Mouse (Mus musculus): ENCODE data around the gene Cd180. TPM values are rescaled to one million over a fixed set of nuclear protein-coding genes. Genes with fewer than 3 reads are reported as not detected.

Gene Cd180
- 1.0 and 1.2 TPM in 2 replicates for polyA plus RNA-seq (2016; fragmentation: Nextera tagmentation; extraction: Ambion mirVana)

DNA sequence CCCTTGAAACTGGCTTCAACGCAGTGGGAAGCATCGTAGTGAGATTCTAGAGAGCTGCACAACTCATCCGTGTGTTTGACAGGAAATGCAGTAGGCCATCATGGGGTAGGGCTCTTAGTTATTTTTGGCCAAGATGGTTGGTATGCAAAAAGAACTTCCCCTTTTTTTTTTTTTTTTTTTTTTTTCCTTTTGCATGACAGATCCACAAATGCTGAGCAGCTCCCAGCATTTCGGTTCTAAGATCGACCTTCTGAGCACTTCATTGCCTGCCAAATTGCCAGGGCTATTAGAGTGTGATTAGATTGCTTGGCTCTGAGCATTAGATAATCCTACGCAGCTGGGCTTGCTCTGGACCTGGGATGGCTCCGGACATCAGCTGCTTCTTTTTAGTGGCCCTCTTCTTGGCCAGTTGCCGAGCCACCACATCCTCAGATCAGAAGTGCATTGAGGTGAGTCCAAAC, at the start of gene Cd180:
Gene Cd180, plus strand, starts transcription at position 218 of the 461 bp plus-strand sequence.
- H3K27me3 ChIP-seq (replicated peaks) = no peaks in the 10 kb centered on the region
- H3K4me3 ChIP-seq = peak within 1 kb of the TSS; percentile 7; the same call in 1 of the 2 replicates
- no peaks in the 10 kb centered on the region for H3K36me3 ChIP-seq
- no peaks in the 10 kb centered on the region for H3K9me3 ChIP-seq (replicated peaks)
- peak within 1 kb of the TSS; percentile 20 for H3K4me2 ChIP-seq
- 0 out of 2 replicates have a peak, but pooled peaks cover 12% of the 10 kb centered on the region for H3K4me1 ChIP-seq
- H3K27ac ChIP-seq = peak within 1 kb of the TSS; percentile 43; the same call in 1 of the 2 replicates
- no peak within 1 kb of the TSS for H3K9ac ChIP-seq
- ATAC-seq = no peak
- WGBS (ENCODE audit: insufficient replicate concordance) = 25% methylated on average over 8 of the region's 8 CpGs

DNA sequence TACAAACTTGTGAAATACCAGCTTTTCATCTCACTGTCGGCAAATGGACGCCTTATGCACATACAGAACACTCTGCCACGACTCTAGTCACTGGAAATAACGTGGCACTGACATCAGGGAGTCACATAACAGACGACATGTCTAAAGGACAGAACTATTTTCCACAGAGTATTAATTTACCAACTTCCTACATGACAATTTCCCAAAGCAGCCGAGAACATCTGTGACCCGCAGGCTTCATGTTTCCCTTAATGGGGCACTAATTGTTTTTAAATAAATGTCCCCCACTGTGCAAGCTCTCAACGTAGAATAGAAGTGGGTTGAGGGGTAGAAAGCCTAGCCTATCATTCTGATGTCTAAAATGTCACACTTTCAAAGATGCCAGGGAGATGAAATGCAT, 49.0 kb upstream of the Cd180 start:
- Histone ChIP-seq H3K36me3 (no peaks in the 10 kb centered on the region), H3K4me3 (no peak overlapping the region), H3K9me3 (replicated peaks) (no peaks in the 10 kb centered on the region), H3K27ac (no peak overlapping the region), H3K27me3 (replicated peaks) (no peaks in the 10 kb centered on the region), H3K4me1 (no peaks in the 10 kb centered on the region), H3K9ac (no peak overlapping the region), H3K4me2 (no peak overlapping the region)
- ATAC-seq = no peak
- 64% methylated on average over 8 of the region's 8 CpGs for WGBS (ENCODE audit: insufficient replicate concordance)

DNA sequence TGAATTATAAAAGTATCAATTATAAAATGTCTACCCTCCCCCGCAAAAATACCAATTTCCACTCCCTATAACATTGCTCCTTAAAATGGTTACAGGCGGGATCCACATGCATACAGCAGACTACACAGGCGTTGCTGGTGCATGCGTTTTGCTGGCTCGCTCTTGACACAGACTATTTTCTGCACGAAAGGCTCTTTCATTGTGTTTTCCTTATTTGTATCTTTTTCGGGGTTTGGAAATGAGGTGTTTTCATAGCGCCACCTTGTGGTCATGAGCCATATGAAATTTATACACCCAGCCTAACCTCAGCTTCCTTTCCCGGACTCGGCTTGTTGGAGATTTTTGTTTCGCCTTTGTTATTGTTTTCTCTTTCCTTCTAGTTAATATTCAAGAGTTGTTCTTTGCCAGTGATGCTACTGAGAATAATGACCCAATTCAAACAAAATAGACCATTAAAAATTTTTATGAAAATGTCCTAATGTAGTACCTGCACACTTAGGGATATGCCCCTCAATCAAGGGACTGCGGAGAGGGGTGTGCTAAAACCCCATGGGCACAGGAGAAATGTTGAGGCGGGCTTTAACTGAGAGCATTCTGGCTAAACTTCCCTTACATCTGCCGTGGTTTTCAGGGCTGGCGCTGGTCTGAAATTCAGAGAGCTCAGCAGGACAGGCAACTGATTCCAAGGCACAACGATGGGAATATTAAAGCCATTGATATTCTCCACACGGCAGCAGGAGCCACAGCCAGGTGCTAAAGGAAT, 48.4 kb upstream of the Cd180 start:
- no peaks in the 10 kb centered on the region for H3K27me3 ChIP-seq (replicated peaks)
- no peaks in the 10 kb centered on the region for H3K9me3 ChIP-seq (replicated peaks)
- H3K36me3 ChIP-seq = no peaks in the 10 kb centered on the region
- 26% methylated on average over 17 of the region's 17 CpGs for WGBS (ENCODE audit: insufficient replicate concordance)
- ATAC-seq = no peak
- no peak overlapping the region for H3K9ac ChIP-seq
- no peak overlapping the region for H3K4me3 ChIP-seq
- peak overlapping the region; percentile 52 for H3K4me2 ChIP-seq
- H3K27ac ChIP-seq = no peak overlapping the region
- no peaks in the 10 kb centered on the region for H3K4me1 ChIP-seq

DNA sequence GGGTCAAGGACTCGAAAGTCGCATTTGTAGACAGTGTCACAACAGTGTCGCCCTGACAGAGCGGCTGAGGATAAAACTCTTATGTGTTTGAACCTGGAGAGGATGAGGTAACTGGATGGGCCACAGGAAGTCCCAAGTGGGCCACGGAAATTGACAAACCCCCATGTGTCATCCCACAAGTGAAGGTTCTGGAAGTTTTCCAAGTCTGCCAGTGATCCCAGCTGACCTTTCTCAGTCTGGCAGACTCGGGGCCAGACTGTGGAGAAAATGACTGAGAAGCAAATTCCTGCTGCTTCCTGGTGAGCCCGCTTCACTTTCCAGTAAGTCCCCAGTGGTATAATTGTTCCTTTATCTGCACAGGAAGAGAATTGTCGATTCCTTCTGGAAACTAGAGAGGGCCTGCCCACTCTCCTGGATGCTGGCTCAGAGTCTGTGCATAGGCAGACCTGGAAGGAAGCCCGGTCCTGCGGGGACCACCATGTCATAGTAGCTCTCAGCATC, 47.0 kb upstream of the Cd180 start:
- Histone ChIP-seq H3K4me3 (no peak overlapping the region), H3K9ac (no peak overlapping the region), H3K27ac (no peak overlapping the region), H3K36me3 (no peaks in the 10 kb centered on the region), H3K4me1 (no peaks in the 10 kb centered on the region), H3K4me2 (no peak overlapping the region), H3K9me3 (replicated peaks) (no peaks in the 10 kb centered on the region), H3K27me3 (replicated peaks) (no peaks in the 10 kb centered on the region)
- ATAC-seq = 0 out of 2 replicates have a peak, but pooled peaks have one; percentile 13
- 62% methylated on average over 10 of the region's 10 CpGs for WGBS (ENCODE audit: insufficient replicate concordance)

- Histone ChIP-seq H3K9me3 (replicated peaks) (no peaks in the 10 kb centered on the region), H3K27me3 (replicated peaks) (no peaks in the 10 kb centered on the region), H3K4me2 (no peak overlapping the region), H3K4me3 (no peak overlapping the region), H3K27ac (no peak overlapping the region), H3K4me1 (no peaks in the 10 kb centered on the region), H3K9ac (no peak overlapping the region), H3K36me3 (no peaks in the 10 kb centered on the region)
- no peak for ATAC-seq
- 80% methylated on average over 4 of the region's 4 CpGs for WGBS (ENCODE audit: insufficient replicate concordance)
Observed at GRCm38 (mm10) chr13:102647511-102647910, 45.8 kb upstream of the Cd180 start.

- Histone ChIP-seq H3K9me3 (replicated peaks) (no peaks in the 10 kb centered on the region), H3K4me2 (no peak overlapping the region), H3K4me1 (no peaks in the 10 kb centered on the region), H3K9ac (no peak overlapping the region), H3K27ac (no peak overlapping the region), H3K36me3 (no peaks in the 10 kb centered on the region), H3K4me3 (no peak overlapping the region), H3K27me3 (replicated peaks) (no peaks in the 10 kb centered on the region)
- ATAC-seq = no peak
- WGBS (ENCODE audit: insufficient replicate concordance) = 71% methylated on average over 6 of the region's 6 CpGs
Observed at GRCm38 (mm10) chr13:102652303-102652889, 41.0 kb upstream of the Cd180 start.

DNA sequence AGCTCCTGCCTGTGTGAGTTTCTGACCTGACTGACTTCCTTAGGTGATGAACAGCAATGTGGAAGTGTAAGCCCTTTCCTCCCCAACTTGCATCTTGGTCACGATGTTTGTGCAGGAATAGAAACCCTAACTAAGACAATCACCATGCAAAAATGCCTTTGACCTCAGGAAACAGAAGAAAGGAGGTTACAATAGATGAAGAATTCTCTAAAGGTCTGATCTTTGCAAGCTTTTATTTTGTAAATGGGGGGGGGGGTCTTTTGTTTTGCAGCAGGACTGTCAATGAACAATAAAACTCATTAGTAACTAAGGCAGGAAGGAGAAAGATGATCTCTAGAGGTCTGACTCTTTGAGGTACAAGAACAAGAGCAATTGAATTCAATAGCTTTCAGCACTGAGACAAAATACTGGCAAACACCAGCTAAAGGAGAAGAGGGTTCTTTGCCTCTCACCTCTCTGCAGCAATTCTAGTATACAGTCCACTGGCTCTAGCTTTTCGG, 38.2 kb upstream of the Cd180 start:
- Histone ChIP-seq H3K4me2 (no peak overlapping the region), H3K36me3 (no peaks in the 10 kb centered on the region), H3K27ac (no peak overlapping the region), H3K4me3 (no peak overlapping the region), H3K27me3 (replicated peaks) (no peaks in the 10 kb centered on the region), H3K4me1 (no peaks in the 10 kb centered on the region), H3K9me3 (replicated peaks) (no peaks in the 10 kb centered on the region), H3K9ac (no peak overlapping the region)
- WGBS (ENCODE audit: insufficient replicate concordance) = 54% methylated on average over 2 of the region's 2 CpGs
- no peak for ATAC-seq

GRCm38 (mm10) chr13:102656153-102656690, 37.1 kb upstream of the Cd180 start:
- Histone ChIP-seq H3K4me3 (no peak overlapping the region), H3K9ac (no peak overlapping the region), H3K4me2 (peak overlapping the region; percentile 27), H3K36me3 (no peaks in the 10 kb centered on the region), H3K9me3 (replicated peaks) (no peaks in the 10 kb centered on the region), H3K27ac (no peak overlapping the region), H3K4me1 (no peaks in the 10 kb centered on the region), H3K27me3 (replicated peaks) (no peaks in the 10 kb centered on the region)
- WGBS (ENCODE audit: insufficient replicate concordance) = 43% methylated on average over 11 of the region's 11 CpGs
- no peak for ATAC-seq

DNA sequence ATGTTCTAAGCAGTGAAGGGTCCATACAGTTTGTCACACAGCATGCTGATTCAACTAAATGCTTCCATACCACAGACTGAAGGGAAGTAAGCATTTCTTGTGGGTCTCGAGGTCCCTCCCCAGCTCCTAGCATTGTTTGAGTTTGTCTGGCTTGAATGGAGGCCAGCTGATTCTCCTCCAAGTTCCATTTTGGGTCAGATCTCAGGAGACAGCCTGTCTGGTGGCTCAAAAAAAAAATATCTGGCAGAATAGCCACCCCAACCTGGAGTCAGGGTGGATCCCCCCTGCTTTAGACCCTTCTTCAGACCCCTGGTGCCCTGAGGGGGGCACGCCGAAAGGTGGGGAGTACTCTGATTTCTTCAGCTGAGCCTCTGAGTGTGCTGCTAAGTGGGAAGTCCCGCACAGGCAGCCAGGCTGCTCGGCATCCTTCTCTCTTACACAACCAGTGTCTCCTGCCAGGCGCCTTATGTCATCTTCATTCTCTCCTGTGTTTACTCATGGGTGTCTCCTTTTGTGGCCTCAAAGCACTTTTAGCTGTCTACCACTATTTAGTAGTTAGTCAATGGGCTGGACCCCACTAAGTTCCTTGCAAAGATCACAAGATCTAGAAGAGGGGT, 35.0 kb upstream of the Cd180 start:
- H3K4me3 ChIP-seq = no peak overlapping the region
- no peak overlapping the region for H3K27ac ChIP-seq
- H3K4me1 ChIP-seq = no peaks in the 10 kb centered on the region
- no peak overlapping the region for H3K9ac ChIP-seq
- no peaks in the 10 kb centered on the region for H3K9me3 ChIP-seq (replicated peaks)
- no peak overlapping the region for H3K4me2 ChIP-seq
- no peaks in the 10 kb centered on the region for H3K27me3 ChIP-seq (replicated peaks)
- ATAC-seq = no peak
- H3K36me3 ChIP-seq = no peaks in the 10 kb centered on the region
- WGBS (ENCODE audit: insufficient replicate concordance) = 62% methylated on average over 6 of the region's 6 CpGs

GRCm38 (mm10) chr13:102664041-102664440, 29.3 kb upstream of the Cd180 start:
- Histone ChIP-seq H3K36me3 (no peaks in the 10 kb centered on the region), H3K9ac (no peak overlapping the region), H3K27me3 (replicated peaks) (peaks cover 15% of the 10 kb centered on the region), H3K4me3 (no peak overlapping the region), H3K27ac (no peak overlapping the region), H3K4me1 (0 out of 2 replicates have a peak, but pooled peaks cover 11% of the 10 kb centered on the region), H3K4me2 (no peak overlapping the region), H3K9me3 (replicated peaks) (no peaks in the 10 kb centered on the region)
- no peak for ATAC-seq
- WGBS (ENCODE audit: insufficient replicate concordance) = 32% methylated on average over 6 of the region's 6 CpGs

DNA sequence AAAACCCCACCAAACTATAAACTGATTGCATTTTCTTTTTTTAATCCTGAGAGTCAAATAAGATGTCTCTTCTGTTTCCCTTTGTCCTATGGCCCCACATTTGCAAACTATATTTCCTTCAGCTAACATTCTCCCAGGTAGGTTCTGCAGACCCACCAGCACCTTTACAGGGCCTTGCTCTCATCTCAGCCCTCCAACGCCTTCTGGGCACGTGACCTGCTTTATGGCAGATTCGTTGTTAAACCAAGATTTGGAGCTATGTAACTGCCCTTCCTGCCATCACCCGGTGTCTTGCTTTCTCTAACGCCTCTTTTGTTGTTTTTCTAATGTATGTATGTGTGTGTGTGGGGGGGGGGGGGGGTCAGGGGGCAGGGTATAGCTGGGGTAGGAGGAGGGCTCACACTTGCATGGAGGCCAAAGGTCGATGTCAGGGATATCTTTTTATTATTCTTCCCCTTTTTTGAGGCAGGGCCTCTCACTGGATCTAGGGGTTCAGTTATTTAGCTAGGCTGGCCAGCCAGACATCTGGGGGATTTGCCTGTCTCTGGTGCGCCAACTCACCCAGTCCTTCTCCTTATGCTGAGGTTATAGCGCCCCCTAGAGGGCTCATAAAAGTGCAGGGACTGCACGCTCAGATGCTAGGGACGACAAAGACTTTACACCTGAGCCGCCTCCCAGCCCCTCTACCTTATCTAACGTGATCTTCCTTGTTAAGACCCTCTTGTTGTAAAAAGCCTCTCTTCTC, 28.3 kb upstream of the Cd180 start:
- WGBS (ENCODE audit: insufficient replicate concordance) = 16% methylated on average over 12 of the region's 12 CpGs
- peak overlapping the region; percentile 6; the same call in 1 of the 2 replicates for H3K4me3 ChIP-seq
- H3K4me2 ChIP-seq = peak overlapping the region; percentile 54
- peak; percentile 46 for ATAC-seq
- no peaks in the 10 kb centered on the region for H3K36me3 ChIP-seq
- peaks cover 15% of the 10 kb centered on the region for H3K27me3 ChIP-seq (replicated peaks)
- no peaks in the 10 kb centered on the region for H3K9me3 ChIP-seq (replicated peaks)
- no peak overlapping the region for H3K9ac ChIP-seq
- 0 out of 2 replicates have a peak, but pooled peaks cover 20% of the 10 kb centered on the region for H3K4me1 ChIP-seq
- H3K27ac ChIP-seq = peak overlapping the region; percentile 20; the same call in 1 of the 2 replicates
